Mouse (Mus musculus): ENCODE data around the gene Notch3. TPM values are rescaled to one million over a fixed set of nuclear protein-coding genes. Genes with fewer than 3 reads are reported as not detected.
"Not testable (repeated sequence)": the region's sequence is repeated elsewhere in the genome, so short reads cannot be mapped to it uniquely, and the experiment has no call there.

The Notch3 gene
- polyA plus RNA-seq, 1 experiment from 2014 or later, result 7.7 TPM

GRCm38 (mm10) chr17:32113523-32114421 lies 52.9 kb downstream of the Notch3 start:
- peak overlapping the region; percentile 90 for H3K4me2 ChIP-seq
- ATAC-seq, result peak; percentile 46
- no peaks in the 10 kb centered on the region for H3K36me3 ChIP-seq (ENCODE audit: poor library complexity, severe bottlenecking)
- H3K4me1 ChIP-seq, result peaks cover 26% of the 10 kb centered on the region
- no peak overlapping the region for H3K27ac ChIP-seq
- H3K4me3 ChIP-seq, result peak overlapping the region; percentile 46
- WGBS, result 1% methylated on average over 56 of the region's 56 CpGs
- no peaks in the 10 kb centered on the region for H3K9me3 ChIP-seq (replicated peaks)
- H3K27me3 ChIP-seq, result peaks cover 34% of the 10 kb centered on the region
- peak overlapping the region; percentile 60 for H3K9ac ChIP-seq

GRCm38 (mm10) chr17:32113255-32113522 lies 53.5 kb downstream of the Notch3 start:
- no peaks in the 10 kb centered on the region for H3K36me3 ChIP-seq (ENCODE audit: poor library complexity, severe bottlenecking)
- peaks cover 21% of the 10 kb centered on the region for H3K4me1 ChIP-seq
- H3K4me2 ChIP-seq, result peak overlapping the region; percentile 90
- 0 out of 2 replicates have a peak, but pooled peaks have one; percentile 8 for ATAC-seq
- H3K9ac ChIP-seq, result peak overlapping the region; percentile 60
- 8% methylated on average over 8 of the region's 8 CpGs for WGBS
- peak overlapping the region; percentile 46 for H3K4me3 ChIP-seq
- H3K27me3 ChIP-seq, result peaks cover 34% of the 10 kb centered on the region
- no peak overlapping the region for H3K27ac ChIP-seq
- no peaks in the 10 kb centered on the region for H3K9me3 ChIP-seq (replicated peaks)

- ATAC-seq, result no peak
Measured at GRCm38 (mm10) chr17:32112434-32113254, 54.0 kb downstream of the Notch3 start.

GRCm38 (mm10) chr17:32110980-32111780 lies 55.5 kb downstream of the Notch3 start:
- H3K27ac ChIP-seq, result no peak overlapping the region
- no peak for ATAC-seq
- peaks cover 33% of the 10 kb centered on the region for H3K27me3 ChIP-seq
- WGBS, result 71% methylated on average over 10 of the region's 10 CpGs
- no peaks in the 10 kb centered on the region for H3K9me3 ChIP-seq (replicated peaks)
- no peaks in the 10 kb centered on the region for H3K36me3 ChIP-seq (ENCODE audit: poor library complexity, severe bottlenecking)
- H3K4me2 ChIP-seq, result no peak overlapping the region
- H3K9ac ChIP-seq, result no peak overlapping the region
- peaks cover 13% of the 10 kb centered on the region for H3K4me1 ChIP-seq
- no peak overlapping the region for H3K4me3 ChIP-seq

More at GRCm38 (mm10) chr17:32112434-32113254, 54.0 kb downstream of the Notch3 start:
- Histone ChIP-seq H3K4me1 (peaks cover 17% of the 10 kb centered on the region), H3K4me2 (peak overlapping the region; percentile 90; the same call in 1 of the 2 replicates), H3K9me3 (replicated peaks) (no peaks in the 10 kb centered on the region), H3K27me3 (peaks cover 34% of the 10 kb centered on the region), H3K36me3 (ENCODE audit: poor library complexity, severe bottlenecking) (no peaks in the 10 kb centered on the region), H3K9ac (no peak overlapping the region), H3K4me3 (0 out of 2 replicates have a peak overlapping the region, but pooled peaks have one; percentile 46), H3K27ac (no peak overlapping the region)
- 61% methylated on average over 8 of the region's 8 CpGs for WGBS

GRCm38 (mm10) chr17:32110424-32110823 lies 56.2 kb downstream of the Notch3 start:
- Histone ChIP-seq H3K4me1 (peaks cover 13% of the 10 kb centered on the region), H3K4me2 (no peak overlapping the region), H3K27ac (no peak overlapping the region), H3K27me3 (peaks cover 26% of the 10 kb centered on the region), H3K9ac (no peak overlapping the region), H3K9me3 (replicated peaks) (no peaks in the 10 kb centered on the region), H3K4me3 (no peak overlapping the region), H3K36me3 (ENCODE audit: poor library complexity, severe bottlenecking) (no peaks in the 10 kb centered on the region)
- 55% methylated on average over 2 of the region's 2 CpGs for WGBS
- ATAC-seq, result no peak

- H3K36me3 ChIP-seq (ENCODE audit: poor library complexity, severe bottlenecking), result no peaks in the 10 kb centered on the region
- no peak overlapping the region for H3K9ac ChIP-seq
- peaks cover 25% of the 10 kb centered on the region for H3K27me3 ChIP-seq
- no peak for ATAC-seq
- no peak overlapping the region for H3K4me2 ChIP-seq
- H3K27ac ChIP-seq, result no peak overlapping the region
- H3K4me3 ChIP-seq, result no peak overlapping the region
- H3K4me1 ChIP-seq, result peaks cover 12% of the 10 kb centered on the region
- H3K9me3 ChIP-seq (replicated peaks), result no peaks in the 10 kb centered on the region
- 71% methylated on average over 6 of the region's 6 CpGs for WGBS
Measured at GRCm38 (mm10) chr17:32109201-32109940, 57.3 kb downstream of the Notch3 start.

- not testable (repeated sequence) for H3K36me3 ChIP-seq (ENCODE audit: poor library complexity, severe bottlenecking); ATAC-seq; H3K4me3 ChIP-seq; H3K9me3 ChIP-seq (replicated peaks); H3K4me1 ChIP-seq; H3K9ac ChIP-seq; H3K4me2 ChIP-seq; H3K27ac ChIP-seq
- 82% methylated on average over 5 of the region's 5 CpGs for WGBS
- peaks cover 16% of the 10 kb centered on the region for H3K27me3 ChIP-seq
Measured at GRCm38 (mm10) chr17:32108320-32109011, 58.2 kb downstream of the Notch3 start.

GRCm38 (mm10) chr17:32107877-32108276 lies 58.8 kb downstream of the Notch3 start:
- H3K4me2 ChIP-seq, result no peak overlapping the region
- no peaks in the 10 kb centered on the region for H3K36me3 ChIP-seq (ENCODE audit: poor library complexity, severe bottlenecking)
- no peaks in the 10 kb centered on the region for H3K9me3 ChIP-seq (replicated peaks)
- H3K4me1 ChIP-seq, result no peaks in the 10 kb centered on the region
- no peak overlapping the region for H3K9ac ChIP-seq
- H3K27me3 ChIP-seq, result peaks cover 15% of the 10 kb centered on the region
- H3K27ac ChIP-seq, result no peak overlapping the region
- no peak overlapping the region for H3K4me3 ChIP-seq
- ATAC-seq, result no peak
- WGBS, result 67% methylated on average over 5 of the region's 5 CpGs

GRCm38 (mm10) chr17:32106358-32106757 lies 60.3 kb downstream of the Notch3 start:
- no peaks in the 10 kb centered on the region for H3K9me3 ChIP-seq (replicated peaks)
- no peak overlapping the region for H3K4me2 ChIP-seq

GRCm38 (mm10) chr17:32103054-32103453 lies 63.6 kb downstream of the Notch3 start:
- Histone ChIP-seq H3K9me3 (replicated peaks) (no peaks in the 10 kb centered on the region), H3K4me3 (no peak overlapping the region), H3K4me1 (peaks cover 11% of the 10 kb centered on the region; the same call in 1 of the 2 replicates), H3K9ac (no peak overlapping the region), H3K36me3 (ENCODE audit: poor library complexity, severe bottlenecking) (no peaks in the 10 kb centered on the region), H3K27ac (no peak overlapping the region), H3K4me2 (no peak overlapping the region), H3K27me3 (peaks cover 25% of the 10 kb centered on the region)
- WGBS, result 29% methylated on average over 4 of the region's 4 CpGs
- ATAC-seq, result no peak

More at GRCm38 (mm10) chr17:32106358-32106757, 60.3 kb downstream of the Notch3 start:
- no peak overlapping the region for H3K27ac ChIP-seq
- ATAC-seq, result no peak
- WGBS, result 77% methylated on average over 2 of the region's 2 CpGs
- no peak overlapping the region for H3K4me3 ChIP-seq
- peaks cover 11% of the 10 kb centered on the region; the same call in 1 of the 2 replicates for H3K27me3 ChIP-seq
- H3K36me3 ChIP-seq (ENCODE audit: poor library complexity, severe bottlenecking), result no peaks in the 10 kb centered on the region
- no peaks in the 10 kb centered on the region for H3K4me1 ChIP-seq
- no peak overlapping the region for H3K9ac ChIP-seq

All from forebrain, embryonic 13.5 days (tissue).